Mouse (Mus musculus) heart, postnatal 14 days (tissue): ENCODE measurements around the gene Kcnk3. TPM values are rescaled to one million over a fixed set of nuclear protein-coding genes. Genes with fewer than 3 reads are reported as not detected.
A peak's percentile ranks its signal among the peaks of the same experiment; 100 is the strongest.

Experiments
- DNase-seq, 2 experiments: peaks; one replicate each; pipeline ENCODE4 v3.0.0; 2021 to 2022
- intact Hi-C: fragments of 180-260 bp; cut with DNase I; formaldehyde crosslinking; loops from one replicate; pipeline ENCODE4 v1.15.1; 2025
- microRNA-seq, 2 experiments: library from miRNA; unstranded; fragments of <30 nt; microRNA quantifications; one replicate each; pipeline ENCODE4 v1.2.0; 2021 to 2022
- total RNA-seq, 2 experiments: library from RNA; stranded (reverse); gene quantifications; 2 replicates each; pipeline ENCODE4 v1.2.3; 2021

The Kcnk3 gene
- total RNA-seq, 2 experiments from 2014 or later = 181 to 186 TPM

DNA sequence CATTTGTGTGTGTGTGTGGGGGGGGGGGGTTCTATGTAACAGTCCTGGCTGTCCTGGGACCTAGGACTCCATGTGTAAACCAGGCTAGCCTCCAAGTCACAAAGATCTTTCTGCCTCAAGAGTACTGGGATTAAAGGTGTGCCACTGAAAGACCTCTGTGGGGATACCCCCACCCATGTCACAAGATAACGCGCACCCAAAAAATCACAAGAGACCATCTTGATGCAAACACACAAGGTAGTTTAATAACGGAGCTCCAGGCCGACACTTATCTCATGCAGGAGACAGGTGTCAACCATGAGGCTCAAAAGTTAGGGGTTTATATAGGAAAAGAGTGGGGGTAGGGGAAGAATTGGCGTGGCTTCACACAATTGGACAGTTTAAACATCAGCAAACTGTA, 72.8 kb downstream of the Kcnk3 start:
- intact Hi-C loops = no loop called here
- no peak for DNase-seq

DNA sequence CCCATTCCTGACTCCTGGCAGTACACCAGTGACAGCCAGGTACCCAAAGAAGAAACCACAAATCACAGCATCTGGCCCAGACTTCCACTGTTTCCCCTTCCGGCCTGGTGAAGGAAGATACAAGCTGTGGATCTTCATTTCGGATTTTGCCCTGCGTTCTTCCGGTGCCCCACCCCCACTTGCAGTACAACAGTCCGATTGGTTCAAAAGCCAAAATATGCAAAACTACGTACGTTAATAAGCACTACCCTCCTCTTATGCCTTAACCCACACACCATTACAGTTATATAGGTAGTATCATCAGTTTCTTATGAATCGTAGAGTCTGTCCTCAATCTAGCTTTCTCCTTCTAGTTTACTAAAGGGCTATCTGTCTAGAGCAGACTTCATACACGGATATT, 77.4 kb downstream of the Kcnk3 start:
- intact Hi-C loops = loop anchor here (2.0 kb wide), 1 partner anchor 17 kb away; no protein-coding TSS in a partner anchor
- DNase-seq = no peak

DNA sequence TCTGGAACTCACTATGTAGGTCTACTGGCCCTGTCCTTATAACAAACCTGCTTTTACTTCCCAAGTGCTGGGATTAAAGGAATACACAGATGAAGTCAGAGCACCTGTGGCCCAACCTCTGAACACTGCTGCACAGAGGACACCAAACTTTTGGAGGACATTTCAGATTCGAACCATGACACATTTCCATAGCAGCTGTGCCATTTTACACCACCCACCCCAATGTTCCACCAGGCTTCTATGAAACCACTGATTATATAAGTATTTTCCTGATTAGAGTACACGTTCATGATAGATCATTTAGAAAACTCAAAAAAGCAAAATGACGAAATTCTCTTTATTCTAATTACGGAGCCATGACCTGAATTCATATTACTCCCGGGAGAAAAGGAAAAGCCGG, 78.0 kb downstream of the Kcnk3 start:
- intact Hi-C loops = loop anchor here (2.0 kb wide), 1 partner anchor 17 kb away; no protein-coding TSS in a partner anchor
- no peak for DNase-seq

DNA sequence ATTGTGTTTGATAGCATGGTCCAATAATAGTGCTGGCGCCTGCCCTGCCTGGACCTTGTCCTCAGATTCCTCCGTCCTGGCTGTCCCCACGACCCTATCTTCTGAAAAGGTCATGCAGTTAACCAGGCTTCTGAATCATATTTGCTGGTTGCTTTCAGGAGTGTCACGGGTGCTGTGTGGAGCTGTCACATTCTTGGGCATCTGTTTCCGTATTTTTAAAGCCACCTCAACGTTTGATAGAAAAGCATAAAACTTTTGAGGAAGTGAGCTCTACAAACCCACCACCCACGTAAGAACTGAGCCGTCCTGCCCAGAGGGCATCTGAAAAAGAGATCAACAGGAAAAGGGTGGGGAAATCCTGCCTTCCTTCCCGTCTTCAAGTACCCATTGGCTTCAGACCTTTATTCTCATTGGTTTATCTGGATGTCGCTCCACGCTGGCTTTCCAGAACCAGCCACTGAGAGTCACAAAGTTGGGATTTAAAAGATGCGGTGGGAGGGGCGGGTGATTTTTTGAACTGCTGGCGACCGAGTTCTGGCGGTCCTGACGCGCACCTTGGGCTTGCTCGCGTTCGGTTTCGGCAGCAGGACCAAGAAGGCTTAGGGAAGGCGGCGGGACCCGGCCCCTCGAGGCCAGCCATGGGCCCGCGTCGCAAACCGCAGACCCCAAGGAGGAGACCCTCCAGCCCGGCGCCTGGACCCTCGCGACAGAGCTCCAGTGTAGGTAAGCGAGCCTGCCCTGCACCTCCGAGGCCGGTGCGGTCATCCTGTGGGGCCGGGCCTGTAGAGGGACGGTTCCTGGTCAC, 78.6 kb downstream of the Kcnk3 start, which contains the start of gene Cenpa:
Gene Cenpa, plus strand, starts transcription at position 387 of the 805 bp plus-strand sequence.
- intact Hi-C loops = no loop called here
- peak; percentile 82 to 87 for DNase-seq

DNA sequence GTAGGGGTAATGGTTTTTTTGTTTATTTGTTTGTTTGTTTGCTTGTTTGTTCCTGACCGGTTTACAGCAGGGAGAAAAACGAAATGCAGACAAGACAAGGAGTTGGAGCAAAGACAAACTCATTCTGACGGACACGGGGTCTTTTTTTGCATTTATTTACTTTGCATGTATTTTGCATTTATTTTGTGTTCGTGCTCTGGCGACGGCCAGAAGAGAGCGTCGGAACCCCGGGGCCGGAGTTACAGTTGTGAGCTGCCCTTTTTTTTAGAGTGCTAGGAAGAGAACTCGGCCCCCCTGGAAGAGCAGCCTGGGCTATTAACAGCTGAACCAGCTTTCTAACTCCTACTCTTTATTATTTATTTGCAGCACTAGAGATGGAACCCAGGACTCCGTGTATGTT, 79.2 kb downstream of the Kcnk3 start:
- intact Hi-C loops = no loop called here
- no peak for DNase-seq

DNA sequence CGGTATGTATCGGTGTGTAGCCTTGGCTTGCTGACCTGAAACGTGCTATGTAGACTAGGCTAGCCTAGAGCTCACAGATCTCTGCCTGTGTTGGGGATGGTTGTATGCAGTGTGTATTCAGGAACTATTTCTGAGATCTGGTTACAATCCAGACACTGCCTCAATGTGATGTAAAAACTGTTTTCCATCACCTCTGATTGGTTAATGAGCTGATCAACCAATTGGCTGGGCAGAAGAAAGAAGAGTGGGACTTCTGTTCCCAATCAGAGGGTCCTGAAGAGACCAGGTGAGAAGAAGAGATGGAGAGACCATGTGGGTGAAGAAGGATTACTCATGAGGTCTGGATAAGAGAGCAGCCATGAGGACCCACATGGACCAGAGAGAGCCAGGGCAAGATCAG, 79.7 kb downstream of the Kcnk3 start:
- intact Hi-C loops = no loop called here
- DNase-seq = no peak

DNA sequence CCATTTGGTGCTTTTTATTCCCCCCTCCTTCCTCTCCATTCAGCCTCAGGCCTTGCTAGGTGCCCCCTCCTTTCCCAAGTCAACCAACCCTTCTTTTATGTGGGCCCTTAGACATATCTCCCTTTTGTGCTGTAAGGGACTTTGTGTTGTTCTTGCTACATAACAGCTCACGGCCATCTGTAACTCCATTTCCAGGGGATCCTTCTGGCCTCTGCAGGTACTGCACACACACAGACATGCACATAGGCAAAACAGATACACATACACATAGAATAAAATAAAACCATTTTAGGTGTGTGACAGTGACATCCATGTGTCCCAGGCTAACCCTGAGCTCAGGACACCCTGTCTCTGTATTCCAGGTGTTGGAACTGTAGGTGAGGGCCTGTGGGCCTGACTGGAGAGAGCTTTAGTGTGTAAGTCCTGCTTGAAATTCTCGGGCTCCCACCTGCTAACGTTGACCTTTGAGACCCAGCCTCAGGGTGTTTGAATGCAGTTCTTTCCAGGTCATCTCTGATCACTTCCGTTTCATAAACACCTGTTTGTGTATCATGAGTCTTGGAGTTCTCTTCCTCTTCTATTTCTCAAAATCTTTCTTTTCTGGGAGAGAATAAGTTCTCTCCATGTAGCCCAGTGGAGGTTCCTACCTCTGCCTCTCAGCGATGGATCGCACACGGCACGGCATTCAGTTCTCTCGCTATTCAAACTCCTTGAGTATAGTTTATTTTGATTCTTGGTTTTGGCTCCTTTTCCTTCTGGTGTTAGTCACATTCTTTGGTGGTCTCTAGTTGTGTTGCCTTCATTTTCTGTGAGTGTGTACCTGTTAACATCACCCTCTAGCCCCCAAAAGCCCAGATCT, 80.9 kb downstream of the Kcnk3 start:
- intact Hi-C loops = no loop called here
- no peak for DNase-seq

DNA sequence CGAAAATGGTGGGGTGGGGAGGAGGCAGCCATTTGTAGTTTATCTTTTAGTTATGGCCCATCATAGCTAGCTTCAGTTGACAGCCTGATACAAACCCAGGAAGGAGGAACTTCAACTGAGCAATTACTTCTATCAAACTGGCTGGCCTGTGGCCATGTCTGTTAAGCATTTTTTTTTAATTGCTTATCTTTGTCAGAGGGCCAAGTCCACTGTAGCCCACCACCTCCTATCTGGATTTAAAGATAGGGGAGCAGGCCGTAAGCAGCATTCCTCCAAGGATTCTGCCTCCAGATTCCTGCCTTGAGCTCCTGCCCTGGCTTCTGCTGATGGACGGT, 81.5 kb downstream of the Kcnk3 start:
- intact Hi-C loops = no loop called here
- DNase-seq = no peak

DNA sequence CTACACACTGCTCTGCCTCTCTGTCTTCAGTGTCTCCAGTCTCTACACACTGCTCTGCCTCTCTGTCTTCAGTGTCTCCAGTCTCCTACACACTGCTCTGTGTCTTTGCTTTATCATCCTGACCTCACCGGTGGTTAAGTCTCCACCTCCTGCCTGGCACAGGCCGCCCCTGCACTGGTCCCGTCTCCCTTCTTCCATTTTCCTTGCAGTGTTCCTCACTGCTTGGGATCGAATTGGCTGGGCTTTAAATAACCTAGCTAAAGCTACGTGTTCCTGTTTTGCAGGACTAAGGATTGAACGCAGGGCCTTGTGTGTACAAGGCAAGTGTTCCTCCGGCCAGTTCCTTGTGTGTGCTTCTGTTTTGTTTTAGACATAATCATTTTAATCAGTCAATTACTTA, 82.1 kb downstream of the Kcnk3 start:
- DNase-seq = no peak
- intact Hi-C loops = no loop called here

DNA sequence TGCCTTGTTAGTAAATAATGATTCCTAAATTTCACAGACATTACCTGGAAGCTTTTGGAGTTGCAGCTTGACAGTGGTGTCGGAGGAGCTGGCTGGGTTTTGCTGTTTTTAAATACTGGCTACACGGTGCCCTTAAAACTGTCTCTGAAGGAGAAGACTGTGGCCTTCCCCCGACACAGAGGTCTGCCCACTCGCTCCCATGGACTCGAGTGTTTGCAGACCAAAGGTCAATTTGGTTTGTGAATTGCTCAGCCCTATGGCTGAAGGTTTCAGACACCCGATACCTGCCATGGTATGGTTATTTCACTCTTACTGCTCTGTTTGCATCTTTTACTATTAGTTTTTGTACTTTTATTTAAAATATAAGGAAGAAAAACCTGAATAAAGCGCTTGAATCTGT, 86.0 kb downstream of the Kcnk3 start:
- no peak for DNase-seq
- intact Hi-C loops = no loop called here

Small RNA genes lying within 50 kb of the gene (microRNA-seq; reads per million reads assigned to microRNA genes)
- gene Mir5625 = 0 to 0.12 reads per million in 2 experiments

Other genes starting within 250 kb of the Kcnk3 start
- gene Otof, start 126.2 kb upstream of the Kcnk3 start, total RNA-seq = not detected
- gene 1700001C02Rik, start 122.1 kb upstream of the Kcnk3 start, total RNA-seq = not detected
- not detected for gene Cib4, start 42.3 kb upstream of the Kcnk3 start, total RNA-seq
- 10 to 100 TPM; 37.4 to 39.9 TPM for gene Slc35f6, start 59.8 kb downstream of the Kcnk3 start, total RNA-seq
- gene Cenpa, start 78.6 kb downstream of the Kcnk3 start, total RNA-seq = 10 to 100 TPM; 56.0 to 67.6 TPM
- gene Dpysl5, start 123.4 kb downstream of the Kcnk3 start, total RNA-seq = under 1 TPM; 0.46 to 0.79 TPM
- 10 to 100 TPM; 28.1 to 33.1 TPM for gene Mapre3, start 226.5 kb downstream of the Kcnk3 start, total RNA-seq